Mouse (Mus musculus): Measurements from ENCODE around the gene Snapc3. TPM values are rescaled to one million over a fixed set of nuclear protein-coding genes. Genes with fewer than 3 reads are reported as not detected.
"Not testable (repeated sequence)": the region's sequence is repeated elsewhere in the genome, so short reads cannot be mapped to it uniquely, and the experiment has no call there.

Gene Snapc3
- polyA plus RNA-seq, 1 experiment from 2014 or later, result 56.5 TPM

DNA sequence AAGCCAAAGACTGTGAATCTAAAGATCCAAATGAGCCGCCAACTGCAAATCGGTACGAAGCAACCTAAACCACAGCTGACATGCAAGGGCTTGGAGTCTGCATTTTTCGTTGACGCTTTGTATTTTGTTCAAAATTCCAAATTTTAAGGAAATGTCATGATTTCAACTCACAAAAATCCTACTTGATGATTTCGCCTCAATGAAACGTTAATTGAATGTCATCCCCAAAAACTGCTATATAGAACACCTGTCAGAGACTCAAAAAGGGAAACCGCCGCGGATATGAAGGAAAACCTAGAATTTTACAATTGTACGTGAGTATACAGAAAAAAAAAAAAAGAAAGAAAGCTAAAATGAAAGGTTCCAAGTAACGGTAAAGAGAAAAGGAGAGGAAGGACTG lies 67.7 kb downstream of the Snapc3 start:
- Histone ChIP-seq H3K36me3 (peaks cover 43% of the 10 kb centered on the region), H3K4me1 (peaks cover 44% of the 10 kb centered on the region), H3K9me3 (replicated peaks) (no peaks in the 10 kb centered on the region), H3K27ac (peak overlapping the region; percentile 99), H3K4me3 (peak overlapping the region; percentile 95), H3K27me3 (ENCODE audit: low read depth, poor library complexity, severe bottlenecking) (no peaks in the 10 kb centered on the region)
- DNase-seq (ENCODE audit: low spot score), result no peak
- 30% methylated on average over 12 of the region's 12 CpGs for WGBS

GRCm38 (mm10) chr4:83485735-83486116 lies 68.2 kb downstream of the Snapc3 start:
- H3K27ac ChIP-seq, result peak overlapping the region; percentile 99
- no peaks in the 10 kb centered on the region for H3K9me3 ChIP-seq (replicated peaks)
- peaks cover 44% of the 10 kb centered on the region for H3K4me1 ChIP-seq
- H3K36me3 ChIP-seq, result peaks cover 38% of the 10 kb centered on the region
- WGBS, result under 1% methylated on average over 40 of the region's 40 CpGs
- peak overlapping the region; percentile 95 for H3K4me3 ChIP-seq
- H3K27me3 ChIP-seq (ENCODE audit: low read depth, poor library complexity, severe bottlenecking), result no peaks in the 10 kb centered on the region
- DNase-seq (ENCODE audit: low spot score), result peak; percentile 91

DNA sequence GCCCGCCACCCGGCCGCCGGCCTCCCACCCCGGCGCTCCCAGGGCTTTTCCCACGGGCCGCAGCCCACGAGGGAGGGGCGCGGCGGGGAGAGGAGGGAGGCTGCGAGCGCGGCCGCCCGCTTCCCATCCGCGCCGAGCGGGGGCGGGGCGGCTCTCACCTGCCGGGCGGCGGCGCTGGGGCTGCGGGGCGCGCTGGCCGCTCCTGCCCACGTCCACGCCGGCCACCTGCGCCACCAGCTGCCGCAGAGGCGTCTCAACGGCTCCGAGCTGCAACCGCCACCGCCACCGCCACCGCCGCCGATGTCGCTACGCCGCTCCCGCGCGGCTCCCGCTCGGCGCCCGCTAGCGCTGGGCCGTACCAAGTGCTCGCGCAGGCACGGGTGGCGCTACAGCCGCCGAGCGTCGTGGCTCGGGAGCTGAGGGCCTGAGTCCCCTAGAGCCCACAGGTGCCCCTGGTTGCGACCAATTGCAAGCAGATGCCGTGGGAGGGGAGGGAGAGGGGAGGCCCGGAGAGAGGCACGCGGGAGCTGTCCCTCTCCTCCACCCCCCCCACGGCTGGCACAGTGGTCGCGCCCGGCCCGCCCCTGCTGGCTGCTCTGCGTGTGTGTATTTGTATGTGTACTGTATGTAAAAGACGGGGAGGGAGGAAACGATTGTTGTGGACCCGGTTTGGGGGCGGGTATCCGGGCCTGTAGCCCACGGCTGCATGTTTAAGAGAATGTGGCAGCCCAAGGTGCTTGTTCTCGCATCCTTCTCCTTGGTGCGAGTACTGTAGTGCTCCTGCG lies 68.8 kb downstream of the Snapc3 start, which contains the start of gene Psip1:
TSS of gene Psip1 (minus strand) at position 343 of the 785 bp plus-strand sequence.
- Histone ChIP-seq H3K4me3 (peak within 1 kb of the TSS; percentile 95), H3K27ac (peak within 1 kb of the TSS; percentile 99), H3K9me3 (replicated peaks) (no peaks in the 10 kb centered on the region), H3K36me3 (peaks cover 33% of the 10 kb centered on the region), H3K4me1 (peaks cover 44% of the 10 kb centered on the region), H3K27me3 (ENCODE audit: low read depth, poor library complexity, severe bottlenecking) (no peaks in the 10 kb centered on the region)
- WGBS, result 0% methylated on average over 78 of the region's 86 CpGs
- DNase-seq (ENCODE audit: low spot score), result peak; percentile 96

- no peaks in the 10 kb centered on the region for H3K27me3 ChIP-seq (ENCODE audit: low read depth, poor library complexity, severe bottlenecking)
- WGBS, result 5% methylated on average over 5 of the region's 5 CpGs
- peaks cover 43% of the 10 kb centered on the region for H3K4me1 ChIP-seq
- no peaks in the 10 kb centered on the region for H3K9me3 ChIP-seq (replicated peaks)
- H3K4me3 ChIP-seq, result 0 out of 2 replicates have a peak overlapping the region, but pooled peaks have one; percentile 6
- H3K27ac ChIP-seq, result peak overlapping the region; percentile 83
- peaks cover 6% of the 10 kb centered on the region for H3K36me3 ChIP-seq
- peak; percentile 48 for DNase-seq (ENCODE audit: low spot score)
Measured at GRCm38 (mm10) chr4:83489121-83489520, 71.6 kb downstream of the Snapc3 start.

DNA sequence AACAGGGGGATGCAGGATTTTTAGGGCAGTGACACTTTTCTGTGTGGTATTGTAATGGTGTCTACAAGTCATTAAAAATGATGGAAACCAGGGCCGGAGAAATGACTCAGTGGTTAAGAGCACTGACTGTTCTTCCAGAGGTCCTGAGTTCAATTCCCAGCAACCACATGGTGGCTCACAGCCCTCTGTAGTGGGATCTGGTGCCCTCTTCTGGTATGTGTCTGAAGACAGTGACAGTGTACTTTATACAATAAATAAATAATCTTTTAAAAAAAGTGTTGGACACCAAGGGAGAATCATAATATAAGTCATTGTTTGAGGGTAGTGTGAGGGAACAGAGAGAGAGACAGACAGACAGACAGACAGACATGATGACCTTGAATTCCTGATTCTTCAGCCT lies 75.6 kb downstream of the Snapc3 start:
- no peak overlapping the region for H3K4me3 ChIP-seq
- H3K27ac ChIP-seq, result no peak overlapping the region
- no peaks in the 10 kb centered on the region for H3K36me3 ChIP-seq
- H3K9me3 ChIP-seq (replicated peaks), result no peaks in the 10 kb centered on the region
- no peaks in the 10 kb centered on the region for H3K27me3 ChIP-seq (ENCODE audit: low read depth, poor library complexity, severe bottlenecking)
- WGBS, result 97% methylated on average over 1 of the region's 1 CpGs
- DNase-seq (ENCODE audit: low spot score), result no peak
- H3K4me1 ChIP-seq, result peaks cover 16% of the 10 kb centered on the region

DNA sequence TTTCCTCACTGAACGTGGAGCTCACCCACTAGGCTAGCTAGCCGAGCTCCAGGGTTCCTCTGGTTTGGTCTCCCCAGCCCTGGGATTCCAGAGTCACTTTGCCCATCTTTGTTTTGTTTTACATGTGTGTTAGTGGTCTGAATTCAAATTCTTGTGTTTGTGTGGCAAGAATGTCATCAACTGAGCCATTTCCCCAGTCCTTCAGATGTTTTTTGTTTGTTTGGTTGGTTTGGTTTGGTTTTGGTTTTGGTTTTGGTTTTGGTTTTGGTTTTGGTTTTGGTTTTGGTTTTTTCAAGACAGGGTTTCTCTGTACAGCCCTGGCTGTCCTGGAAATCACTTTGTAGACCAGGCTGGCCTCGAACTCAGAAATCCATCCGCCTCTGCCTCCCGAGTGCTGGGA lies 79.5 kb downstream of the Snapc3 start:
- H3K27me3 ChIP-seq (ENCODE audit: low read depth, poor library complexity, severe bottlenecking); H3K36me3 ChIP-seq; H3K4me3 ChIP-seq; H3K27ac ChIP-seq; DNase-seq (ENCODE audit: low spot score); H3K9me3 ChIP-seq (replicated peaks): not testable (repeated sequence)
- WGBS, result 92% methylated on average over 5 of the region's 5 CpGs
- H3K4me1 ChIP-seq, result peaks cover 10% of the 10 kb centered on the region

GRCm38 (mm10) chr4:83500154-83501036 lies 82.9 kb downstream of the Snapc3 start:
- Histone ChIP-seq H3K4me1 (peaks cover 10% of the 10 kb centered on the region), H3K27ac (peak overlapping the region; percentile 74; the same call in 1 of the 2 replicates), H3K4me3 (peak overlapping the region; percentile 44), H3K9me3 (replicated peaks) (no peaks in the 10 kb centered on the region), H3K27me3 (ENCODE audit: low read depth, poor library complexity, severe bottlenecking) (no peaks in the 10 kb centered on the region), H3K36me3 (no peaks in the 10 kb centered on the region)
- peak; percentile 52 for DNase-seq (ENCODE audit: low spot score)
- 9% methylated on average over 22 of the region's 22 CpGs for WGBS

- Histone ChIP-seq H3K4me3 (peak overlapping the region; percentile 44), H3K36me3 (no peaks in the 10 kb centered on the region), H3K9me3 (replicated peaks) (no peaks in the 10 kb centered on the region), H3K27ac (no peak overlapping the region), H3K27me3 (ENCODE audit: low read depth, poor library complexity, severe bottlenecking) (no peaks in the 10 kb centered on the region), H3K4me1 (peaks cover 10% of the 10 kb centered on the region)
- 44% methylated on average over 7 of the region's 7 CpGs for WGBS
- DNase-seq (ENCODE audit: low spot score), result no peak
Measured at GRCm38 (mm10) chr4:83501037-83501430, 83.5 kb downstream of the Snapc3 start.

DNA sequence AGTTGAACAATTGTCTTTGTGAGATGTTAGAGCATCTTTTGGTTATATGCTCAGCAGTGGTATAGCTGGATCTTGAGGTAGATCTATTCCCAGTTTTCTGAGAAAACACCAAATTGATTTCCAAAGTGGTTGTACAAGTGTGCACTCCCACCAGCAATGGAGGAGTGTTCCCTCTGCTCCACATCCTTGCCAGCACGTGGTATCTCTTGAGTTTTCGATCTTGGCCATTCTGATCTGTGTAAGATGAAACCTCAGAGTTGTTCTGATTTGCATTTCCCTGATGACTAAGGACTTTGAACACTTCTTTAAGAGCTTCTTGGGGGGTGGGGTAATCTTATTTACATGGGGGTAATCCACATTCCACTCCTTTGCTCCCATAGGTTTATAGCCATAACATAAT lies 92.1 kb downstream of the Snapc3 start:
- 57% methylated on average over 2 of the region's 2 CpGs for WGBS
- no peak for DNase-seq (ENCODE audit: low spot score)
- no peaks in the 10 kb centered on the region for H3K9me3 ChIP-seq (replicated peaks)
- H3K4me3 ChIP-seq, result no peak overlapping the region
- no peaks in the 10 kb centered on the region for H3K27me3 ChIP-seq (ENCODE audit: low read depth, poor library complexity, severe bottlenecking)
- H3K27ac ChIP-seq, result no peak overlapping the region
- peaks cover 17% of the 10 kb centered on the region; the same call in 1 of the 2 replicates for H3K4me1 ChIP-seq
- no peaks in the 10 kb centered on the region for H3K36me3 ChIP-seq

- Histone ChIP-seq H3K27ac (0 out of 2 replicates have a peak overlapping the region, but pooled peaks have one; percentile 9), H3K4me3 (no peak overlapping the region), H3K9me3 (replicated peaks) (no peaks in the 10 kb centered on the region), H3K4me1 (peaks cover 17% of the 10 kb centered on the region; the same call in 1 of the 2 replicates), H3K27me3 (ENCODE audit: low read depth, poor library complexity, severe bottlenecking) (no peaks in the 10 kb centered on the region), H3K36me3 (no peaks in the 10 kb centered on the region)
- 73% methylated on average over 8 of the region's 8 CpGs for WGBS
- DNase-seq (ENCODE audit: low spot score), result no peak
Measured at GRCm38 (mm10) chr4:83511083-83511482, 93.6 kb downstream of the Snapc3 start.

GRCm38 (mm10) chr4:83512217-83512616 lies 94.7 kb downstream of the Snapc3 start:
- no peaks in the 10 kb centered on the region for H3K36me3 ChIP-seq
- H3K9me3 ChIP-seq (replicated peaks), result no peaks in the 10 kb centered on the region
- no peaks in the 10 kb centered on the region for H3K27me3 ChIP-seq (ENCODE audit: low read depth, poor library complexity, severe bottlenecking)
- H3K4me1 ChIP-seq, result peaks cover 14% of the 10 kb centered on the region; the same call in 1 of the 2 replicates
- no peak overlapping the region for H3K4me3 ChIP-seq
- H3K27ac ChIP-seq, result no peak overlapping the region
- 93% methylated on average over 3 of the region's 3 CpGs for WGBS
- no peak for DNase-seq (ENCODE audit: low spot score)

DNA sequence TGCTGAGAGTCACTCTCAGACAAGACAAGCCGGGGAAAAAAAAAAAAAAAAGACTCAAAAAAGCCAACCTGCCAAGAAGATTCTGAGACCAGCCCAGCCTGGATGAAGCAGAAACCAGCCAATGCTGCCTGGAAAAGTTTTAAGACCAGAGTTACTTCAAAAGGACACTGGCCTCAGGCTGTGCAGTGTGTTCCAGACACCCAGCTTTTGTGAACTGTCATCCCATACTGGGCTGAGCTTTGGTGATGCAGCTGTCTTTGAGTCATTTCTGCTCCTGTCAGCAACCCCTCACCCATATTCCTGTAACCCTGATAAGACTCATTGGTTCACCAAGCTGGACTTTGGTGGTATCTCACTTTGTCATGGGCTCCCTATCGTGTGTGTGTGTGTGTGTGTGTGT lies 95.1 kb downstream of the Snapc3 start:
- Histone ChIP-seq H3K27me3 (ENCODE audit: low read depth, poor library complexity, severe bottlenecking) (no peaks in the 10 kb centered on the region), H3K9me3 (replicated peaks) (no peaks in the 10 kb centered on the region), H3K27ac (no peak overlapping the region), H3K36me3 (no peaks in the 10 kb centered on the region), H3K4me1 (peaks cover 11% of the 10 kb centered on the region; the same call in 1 of the 2 replicates), H3K4me3 (no peak overlapping the region)
- WGBS, result 60% methylated on average over 2 of the region's 2 CpGs
- no peak for DNase-seq (ENCODE audit: low spot score)

GRCm38 (mm10) chr4:83514183-83514582 lies 96.7 kb downstream of the Snapc3 start:
- H3K36me3 ChIP-seq, result no peaks in the 10 kb centered on the region
- no peaks in the 10 kb centered on the region for H3K27me3 ChIP-seq (ENCODE audit: low read depth, poor library complexity, severe bottlenecking)
- no peak overlapping the region for H3K27ac ChIP-seq
- 83% methylated on average over 1 of the region's 1 CpGs for WGBS
- H3K4me3 ChIP-seq, result no peak overlapping the region
- H3K4me1 ChIP-seq, result peaks cover 5% of the 10 kb centered on the region; the same call in 1 of the 2 replicates
- no peak for DNase-seq (ENCODE audit: low spot score)
- H3K9me3 ChIP-seq (replicated peaks), result no peaks in the 10 kb centered on the region
